Mouse (Mus musculus) yolk sac, embryonic 10.5 days (tissue): ENCODE results near the gene Ocel1.

Experiments used
- DNase-seq: peaks from one replicate; pipeline ENCODE4 v3.0.0-alpha.2; 2017; ENCODE audit warnings: low spot score

Ocel1 gene

DNA sequence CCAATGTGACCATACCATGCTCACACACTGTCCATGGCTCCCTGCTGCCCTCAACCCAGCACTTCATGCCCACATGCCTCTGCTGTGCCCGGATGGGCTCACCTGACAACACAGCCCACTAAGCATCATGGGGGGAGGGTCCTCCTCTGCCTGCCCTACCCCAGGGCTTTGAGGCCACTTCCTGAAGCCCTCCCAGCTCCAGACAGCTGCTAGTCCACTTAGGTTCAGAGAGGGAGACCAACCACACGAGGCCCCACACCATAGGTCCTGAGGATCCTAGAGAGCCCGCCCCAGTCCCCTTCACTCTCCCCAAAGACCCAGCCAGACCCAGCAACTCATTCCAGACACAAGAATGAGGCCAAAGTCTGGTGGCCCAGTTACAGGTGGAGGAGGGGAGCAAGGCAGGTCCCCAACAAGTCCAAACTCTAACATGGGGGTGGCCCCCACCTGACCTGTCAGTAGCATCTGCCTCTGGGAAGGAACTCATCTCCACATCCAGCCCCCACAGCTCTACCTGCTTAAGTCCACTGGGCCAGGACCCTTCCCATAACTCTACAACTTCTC is 8.5 kb downstream of the Ocel1 start:
- no peak for DNase-seq

DNA sequence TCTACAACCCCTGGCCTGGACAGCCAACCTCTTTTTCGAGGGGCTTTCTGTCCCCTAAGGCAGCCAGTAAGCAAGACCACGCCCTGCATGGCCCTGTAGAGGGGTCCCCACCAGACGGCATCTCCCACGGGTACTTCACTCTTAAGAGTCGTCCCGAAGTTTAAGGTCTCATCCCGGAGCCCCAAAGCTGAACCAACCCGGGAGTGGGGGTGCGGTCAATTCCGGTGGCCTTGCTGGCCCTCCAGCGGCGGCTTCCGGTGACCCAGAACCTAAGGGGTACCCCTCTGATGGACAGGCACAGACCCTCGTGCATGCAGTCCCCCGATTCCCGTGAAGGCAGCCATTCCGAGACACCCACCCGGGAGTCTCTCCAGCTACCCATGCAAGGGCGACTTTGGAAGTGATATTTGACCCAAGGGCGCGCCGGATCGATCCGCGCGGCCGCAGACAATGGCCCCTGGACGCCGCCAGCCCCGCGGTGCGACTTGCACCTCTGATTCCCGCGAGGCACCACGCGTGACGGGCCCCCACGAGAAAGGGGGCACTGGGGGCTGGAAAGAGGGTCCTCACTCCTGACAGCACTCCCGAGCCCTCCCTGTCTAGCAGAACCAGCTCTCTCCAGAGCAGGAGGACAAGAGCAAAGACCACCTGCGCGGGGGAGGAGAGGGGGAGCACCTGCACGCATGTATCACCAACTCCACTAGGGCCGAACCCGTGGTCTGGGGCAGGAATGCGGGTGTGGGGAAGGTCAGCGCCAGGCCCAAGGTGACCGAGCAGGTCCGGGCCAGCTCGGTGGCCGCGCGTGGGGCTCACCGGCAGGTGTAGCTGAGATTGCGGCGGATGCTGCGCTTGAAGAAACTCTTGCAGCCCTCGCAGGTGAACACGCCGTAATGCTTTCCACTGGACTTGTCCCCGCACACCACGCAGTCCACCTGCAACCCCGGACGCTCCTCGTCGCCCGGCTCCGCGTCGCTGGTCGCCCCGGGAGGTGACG is 9.4 kb downstream of the Ocel1 start:
- DNase-seq, result peak; percentile 63

DNA sequence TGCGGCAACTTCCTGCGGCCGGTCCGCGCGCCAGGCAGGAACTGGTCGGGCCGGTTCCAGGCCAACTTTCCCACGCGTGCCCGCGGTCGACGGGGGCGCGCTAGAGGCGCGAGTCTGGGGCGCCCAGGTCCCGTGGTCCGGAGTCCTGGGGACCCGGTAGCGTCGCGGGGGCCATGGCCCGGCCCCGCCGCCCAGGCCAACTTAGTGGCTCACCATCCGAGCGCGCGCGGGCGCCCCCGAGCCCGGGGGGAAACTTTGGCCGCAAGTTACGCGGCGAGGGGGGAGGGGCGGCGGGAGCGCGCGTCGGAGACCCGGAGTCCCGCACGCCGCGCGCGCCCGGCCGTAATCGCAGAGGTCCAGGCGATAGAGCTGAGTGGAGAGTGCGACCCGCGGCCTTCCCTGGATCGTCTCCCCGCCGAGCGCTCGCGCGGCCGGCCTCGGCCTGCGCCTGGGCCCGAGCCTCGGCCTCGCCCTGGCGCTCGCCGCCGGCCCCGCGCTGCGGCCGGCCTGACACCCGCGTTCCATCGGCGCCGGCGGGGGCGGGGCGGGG is 10.4 kb downstream of the Ocel1 start, which contains the start of gene Nr2f6:
Gene Nr2f6, minus strand, starts transcription at position 540 of the 550 bp plus-strand sequence.
- DNase-seq, result peak; percentile 83

DNA sequence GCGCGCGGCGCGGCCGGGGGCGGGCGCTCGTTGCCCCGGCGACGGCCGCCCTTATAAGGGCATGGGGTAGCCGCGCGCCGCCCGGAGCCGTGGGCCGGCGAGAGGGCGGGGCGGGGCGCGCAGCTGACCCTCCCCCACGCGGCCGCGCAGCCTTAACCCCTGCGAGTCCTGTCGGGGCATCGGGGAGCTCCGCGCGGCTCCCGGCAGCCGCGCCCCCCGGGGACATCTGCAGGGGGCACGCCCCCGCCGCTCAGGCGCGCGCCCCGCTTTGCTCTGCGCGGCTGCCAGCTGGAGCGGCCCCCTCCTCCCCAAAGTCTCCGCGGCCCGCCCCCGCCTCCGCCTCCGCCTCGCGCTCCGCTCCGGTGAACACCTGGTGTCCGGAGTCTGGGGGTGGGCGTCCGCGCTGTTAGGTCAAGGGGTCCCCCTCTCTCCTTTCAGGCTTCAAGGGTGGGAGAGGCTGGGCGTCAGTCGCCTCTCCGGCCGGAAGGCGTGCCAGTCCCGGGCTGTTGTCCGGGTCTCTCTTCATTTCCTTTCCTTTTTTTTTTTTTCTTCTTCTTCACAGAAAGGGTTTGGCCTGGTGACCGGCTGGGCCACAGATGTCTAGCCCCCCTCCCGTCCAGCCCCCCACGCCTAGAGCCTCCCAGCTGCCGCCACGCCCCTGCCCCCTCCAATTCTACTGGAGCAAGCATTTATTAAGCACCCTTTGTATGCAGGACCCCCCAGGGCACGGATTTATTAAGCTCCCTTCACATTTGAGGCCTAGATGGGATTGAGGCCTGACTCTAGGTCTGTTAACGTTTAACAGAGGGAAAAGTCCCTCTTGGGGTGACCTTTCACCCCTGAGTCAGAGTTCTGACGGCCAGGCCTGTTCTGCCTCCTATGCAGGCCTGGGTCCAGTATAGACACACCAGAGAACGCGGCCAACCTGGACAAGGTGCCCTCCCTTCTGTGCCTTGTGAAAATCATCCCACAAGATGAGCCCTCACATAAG is 11.2 kb downstream of the Ocel1 start:
- peak; percentile 91 for DNase-seq

DNA sequence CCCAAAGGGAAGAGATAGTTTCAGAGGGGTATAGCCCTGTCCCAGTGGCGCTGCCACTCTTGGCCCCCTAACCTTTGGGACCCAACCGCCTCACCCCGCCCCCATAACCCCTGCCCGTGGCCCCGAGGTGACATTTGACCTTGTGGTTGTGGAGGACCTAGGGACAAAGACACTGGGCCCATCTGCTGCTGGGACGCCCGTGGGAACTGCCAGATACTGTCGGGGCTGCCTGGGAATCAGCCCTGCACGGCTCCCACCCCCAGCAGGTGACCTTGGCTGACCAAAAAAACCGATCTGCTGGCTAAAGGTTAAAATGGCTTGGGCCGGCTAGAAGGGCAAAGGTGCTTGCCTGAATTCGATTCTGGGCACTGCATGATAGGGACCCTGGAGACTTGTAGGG is 12.3 kb downstream of the Ocel1 start:
- DNase-seq, result peak; percentile 65

DNA sequence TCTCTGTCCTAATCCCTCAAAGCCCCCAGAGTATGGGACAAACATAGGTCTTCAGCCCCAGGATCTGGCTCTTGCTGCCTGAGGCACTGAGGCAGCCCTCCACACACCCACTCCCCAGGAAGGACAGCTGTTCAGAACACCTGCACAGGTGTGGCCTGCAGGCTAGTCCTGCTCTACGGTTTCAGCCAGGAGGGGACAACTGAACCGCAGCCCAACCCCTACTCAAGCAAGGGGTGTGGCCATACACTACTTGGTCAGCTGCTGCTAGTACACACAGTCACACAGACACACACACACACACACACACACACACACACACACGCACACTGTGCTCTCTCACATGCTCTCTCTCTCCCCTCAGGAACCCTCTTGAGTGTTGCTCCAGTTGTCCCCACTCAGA is 12.8 kb downstream of the Ocel1 start:
- no peak for DNase-seq

DNA sequence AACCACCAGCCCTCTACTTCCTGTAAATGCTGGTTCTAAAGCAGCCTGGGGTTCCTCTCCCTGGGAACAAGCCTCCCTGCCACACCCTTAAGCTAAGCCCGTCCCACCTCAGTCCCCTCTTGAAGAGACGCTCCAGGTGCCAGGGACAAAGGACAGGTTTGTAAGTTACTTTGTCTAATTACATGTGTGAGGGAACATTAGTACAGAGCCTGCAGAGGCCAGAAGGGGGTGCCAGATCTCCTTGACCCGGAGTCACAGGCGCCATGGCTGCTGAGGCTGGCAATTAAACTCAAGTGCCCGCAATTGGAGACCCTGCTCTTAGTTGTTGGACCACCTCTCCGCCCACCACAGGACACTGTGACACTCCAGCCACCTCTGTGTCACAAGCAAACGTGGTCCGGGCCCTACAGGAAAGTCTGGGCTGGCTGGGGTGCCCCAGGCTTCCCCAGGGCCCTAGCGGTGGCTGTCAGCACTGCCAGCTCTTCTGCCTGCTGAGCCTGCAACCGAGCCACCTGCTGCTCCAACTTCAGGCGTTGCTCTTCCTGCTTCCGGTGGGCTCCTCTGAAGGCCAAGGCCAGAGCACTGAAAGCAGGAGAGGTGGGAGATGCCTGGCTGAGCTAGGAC is 14.2 kb downstream of the Ocel1 start:
- no peak for DNase-seq

DNA sequence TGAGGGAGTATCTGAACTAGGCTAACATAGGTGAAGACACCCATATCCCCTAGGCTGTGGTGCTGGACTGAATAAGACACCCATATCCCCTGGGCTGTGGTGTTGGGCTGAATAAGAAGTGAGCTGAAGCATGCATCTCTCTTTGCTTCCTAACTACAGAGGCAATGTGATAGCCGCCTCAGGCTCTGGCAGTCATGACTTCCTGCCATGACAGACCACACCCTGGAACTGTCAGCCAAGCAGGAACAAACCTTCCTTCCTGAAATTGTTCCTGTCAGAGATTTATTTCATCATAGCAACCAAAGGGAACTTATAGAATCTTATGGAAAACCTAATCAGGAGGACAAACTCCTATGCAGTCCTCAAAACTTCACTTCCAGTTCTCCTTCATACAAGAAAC is 17.2 kb downstream of the Ocel1 start:
- no peak for DNase-seq

DNA sequence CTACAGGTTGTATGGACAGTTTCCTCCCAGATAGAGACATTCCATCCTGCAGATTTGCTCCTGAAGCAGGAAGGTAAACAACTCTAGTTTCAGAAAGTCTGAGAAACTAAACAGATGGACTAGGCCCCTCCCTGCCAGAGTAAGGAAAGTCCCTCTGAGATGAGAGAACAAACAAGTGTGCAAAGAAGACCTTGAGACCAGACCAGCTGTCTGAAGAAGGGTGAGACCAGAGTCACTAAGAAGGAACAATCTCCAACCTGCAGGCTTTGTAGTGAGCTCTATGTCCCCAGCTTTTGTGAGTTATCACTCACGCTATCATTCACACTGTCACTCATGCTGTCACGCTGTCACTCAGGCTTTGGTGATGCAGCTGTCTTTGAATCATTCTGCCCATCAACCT is 20.6 kb downstream of the Ocel1 start:
- no peak for DNase-seq

DNA sequence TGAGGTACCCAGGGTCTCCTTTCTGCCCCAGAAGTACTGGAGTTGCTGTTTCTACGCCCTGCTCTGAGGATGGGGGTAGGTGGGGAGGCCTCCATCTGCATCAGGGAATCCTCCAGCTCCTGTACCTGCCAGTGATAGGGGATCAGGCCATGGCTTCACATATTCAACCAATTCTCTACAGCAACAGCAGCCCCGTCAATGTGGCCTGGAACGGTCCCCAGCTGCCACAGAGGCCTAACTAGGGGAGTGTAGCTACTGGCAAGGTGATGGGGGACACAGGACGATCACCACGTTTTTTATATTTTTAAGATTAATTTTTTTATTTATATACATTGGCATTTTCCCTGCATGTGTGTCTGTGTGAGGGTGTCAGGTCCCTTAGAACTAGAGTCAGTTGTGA is 21.3 kb downstream of the Ocel1 start:
- no peak for DNase-seq

DNA sequence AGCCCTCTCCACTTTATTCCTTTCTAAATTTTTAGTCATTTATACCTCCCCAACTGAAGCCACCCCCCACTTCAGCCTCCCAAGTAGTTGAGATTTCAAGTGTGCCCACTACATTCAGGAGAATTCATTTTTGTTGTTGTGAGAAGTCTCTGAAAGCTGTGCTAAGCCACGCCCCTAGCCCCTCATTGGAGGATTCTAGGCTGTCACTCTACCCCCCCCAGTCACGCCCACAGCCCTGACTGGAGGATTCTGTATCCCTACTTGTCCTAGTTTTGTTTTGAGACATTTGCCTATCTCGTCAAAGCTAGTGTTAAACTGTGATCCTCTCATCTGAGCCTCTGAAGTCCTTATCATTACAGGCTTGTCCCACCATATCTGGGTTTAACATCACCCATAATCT is 21.8 kb downstream of the Ocel1 start:
- no peak for DNase-seq

DNA sequence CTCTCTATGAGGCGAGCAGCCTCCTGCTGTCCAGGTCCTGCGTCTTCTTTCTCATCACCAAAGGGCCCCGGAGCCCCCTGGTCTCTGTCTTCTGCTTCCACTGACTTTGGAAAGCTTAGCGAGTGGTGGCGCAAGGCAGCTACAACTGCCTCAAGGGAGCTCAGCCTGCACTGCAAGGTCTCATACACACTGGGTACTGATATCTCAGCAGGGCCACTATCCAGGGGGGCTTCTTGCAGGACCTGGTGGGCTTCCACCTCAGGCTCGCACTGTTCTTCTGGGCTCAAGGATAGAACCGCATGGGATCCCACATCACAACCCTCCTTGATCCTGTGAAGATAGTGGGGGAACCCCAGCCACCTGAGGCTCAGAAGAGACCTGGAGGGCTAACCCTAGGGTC is 23.4 kb downstream of the Ocel1 start:
- no peak for DNase-seq

DNA sequence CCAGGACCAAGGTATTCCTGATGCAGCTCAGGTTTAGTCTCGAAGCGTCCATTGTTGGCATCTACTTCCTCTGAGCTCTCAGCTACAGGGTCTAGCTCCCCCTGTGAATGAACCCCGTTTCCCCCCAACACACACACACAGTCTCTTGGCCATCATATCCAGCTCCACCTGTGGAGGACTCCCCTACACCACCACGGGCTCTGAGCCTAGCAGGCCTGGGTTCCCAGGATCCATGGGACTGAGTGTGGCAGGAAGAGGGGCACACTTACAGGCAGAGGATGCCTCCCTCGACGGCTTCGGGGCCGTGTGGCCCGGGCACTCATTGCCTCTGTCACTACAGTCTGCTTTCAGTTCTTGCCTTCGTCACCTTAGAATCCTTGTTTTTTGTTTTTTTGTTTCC is 24.0 kb downstream of the Ocel1 start:
- DNase-seq, result no peak

DNA sequence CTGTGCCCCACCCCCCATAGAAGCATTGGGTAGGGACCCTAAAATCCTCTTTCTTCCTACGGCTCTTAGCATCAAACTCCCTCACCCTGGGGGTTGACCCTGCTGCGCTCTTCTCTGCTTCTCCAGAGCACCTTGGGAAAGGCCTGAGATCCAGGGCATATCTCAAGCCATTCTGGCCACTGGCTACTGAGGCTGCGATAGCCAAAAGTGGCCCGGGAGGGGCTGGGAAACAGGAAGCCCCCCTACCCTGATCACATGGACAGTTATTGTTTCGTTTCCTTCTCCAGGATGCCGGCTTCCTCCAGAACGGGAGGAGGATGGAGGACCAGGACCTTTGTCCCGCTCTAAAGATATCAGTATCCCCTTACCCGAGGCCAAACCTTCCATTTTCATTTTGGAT is 24.5 kb downstream of the Ocel1 start, which contains the start of gene Ushbp1:
Gene Ushbp1, minus strand, starts transcription at position 174 of the 400 bp plus-strand sequence.
- DNase-seq, result no peak

DNA sequence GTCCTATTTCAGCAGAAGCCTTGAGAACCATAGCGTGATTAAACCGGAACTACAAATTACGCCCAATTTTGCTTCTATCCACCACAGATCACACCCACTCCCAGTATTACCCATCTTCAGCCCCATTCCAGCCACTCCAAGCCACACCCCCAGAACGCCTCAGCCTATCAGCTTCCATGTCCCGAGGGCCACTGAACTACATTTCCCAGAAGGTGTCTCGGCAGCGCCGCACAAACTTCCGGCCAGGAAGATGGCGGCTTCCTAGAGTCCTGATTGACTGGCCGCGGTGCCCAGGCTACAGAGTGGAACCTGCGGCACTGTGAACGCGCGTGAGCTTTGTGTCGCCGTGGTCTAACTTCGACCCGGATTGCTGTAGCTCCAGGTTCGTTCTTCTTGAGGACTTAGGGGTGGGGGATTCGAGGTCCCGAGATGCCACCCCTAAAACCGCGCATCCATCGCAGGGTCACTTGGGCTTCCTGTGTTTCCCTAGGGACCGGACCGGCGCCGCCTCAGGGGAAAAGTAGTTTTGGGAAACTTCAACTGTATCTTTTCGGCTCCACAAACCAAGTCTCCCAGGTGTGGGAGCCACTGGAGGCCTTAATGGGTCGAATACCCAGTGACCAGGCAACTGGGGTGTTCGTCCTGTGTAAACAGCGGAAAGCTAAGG is 25.7 kb downstream of the Ocel1 start, which contains the start of gene Babam1:
Gene Babam1, plus strand, starts transcription at position 223 of the 667 bp plus-strand sequence.
- peak; percentile 94 for DNase-seq

DNA sequence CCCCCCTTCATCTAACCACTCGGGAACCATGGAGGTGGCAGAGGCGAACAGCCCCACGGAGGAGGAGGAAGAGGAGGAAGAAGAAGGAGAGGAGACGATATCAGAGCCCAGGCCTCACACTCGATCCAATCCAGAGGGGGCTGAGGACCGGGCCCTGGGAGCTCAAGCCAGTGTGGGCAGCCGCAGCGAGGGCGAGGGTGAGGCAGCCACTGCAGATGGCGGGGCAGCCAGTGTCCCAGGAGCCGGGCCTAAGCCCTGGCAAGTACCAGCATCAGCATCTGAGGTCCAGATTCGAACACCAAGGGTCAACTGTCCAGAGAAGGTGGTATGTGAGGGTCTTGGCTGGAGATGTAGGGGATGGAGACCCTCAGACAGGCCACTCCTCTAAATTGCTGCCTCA is 26.6 kb downstream of the Ocel1 start:
- DNase-seq, result no peak

DNA sequence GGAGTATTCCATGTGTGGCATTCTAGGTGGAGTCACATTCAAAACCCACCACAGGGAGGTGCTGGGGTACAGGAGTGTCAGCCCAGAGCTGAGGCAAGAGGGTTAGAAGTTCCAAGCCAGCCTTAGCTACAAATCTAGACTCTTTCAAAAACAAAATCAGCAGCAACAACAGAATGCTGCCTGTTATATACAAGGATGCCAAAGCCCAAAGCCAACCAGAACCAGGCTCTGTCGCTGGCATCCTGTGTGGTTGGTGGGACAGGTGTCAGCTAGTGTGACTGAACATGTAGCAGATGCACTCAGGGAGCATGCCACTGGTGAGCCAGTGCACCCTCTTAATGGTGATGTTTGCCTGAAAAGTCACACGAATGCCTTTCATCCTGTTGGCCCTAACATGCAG is 29.7 kb downstream of the Ocel1 start:
- DNase-seq, result no peak

DNA sequence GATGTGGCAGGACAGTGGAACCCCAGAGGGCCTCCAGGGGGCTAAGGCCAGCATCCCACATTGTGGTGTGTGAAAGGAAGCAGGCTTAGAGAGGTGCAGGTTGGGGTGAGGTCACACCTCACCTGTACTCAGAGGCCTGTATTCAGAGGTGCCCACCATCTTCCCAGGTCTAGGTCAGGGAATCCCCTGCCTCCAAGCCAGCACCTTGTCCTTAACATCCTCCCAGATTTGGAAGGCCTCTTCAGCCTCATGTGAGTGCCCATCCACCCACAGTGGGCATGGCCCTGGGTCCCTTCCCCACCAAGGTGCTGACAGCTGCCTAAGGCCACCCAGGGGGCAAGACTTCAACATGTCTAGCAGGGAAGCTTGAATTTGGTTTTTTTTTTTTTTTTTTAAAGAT is 30.4 kb downstream of the Ocel1 start:
- DNase-seq, result no peak

DNA sequence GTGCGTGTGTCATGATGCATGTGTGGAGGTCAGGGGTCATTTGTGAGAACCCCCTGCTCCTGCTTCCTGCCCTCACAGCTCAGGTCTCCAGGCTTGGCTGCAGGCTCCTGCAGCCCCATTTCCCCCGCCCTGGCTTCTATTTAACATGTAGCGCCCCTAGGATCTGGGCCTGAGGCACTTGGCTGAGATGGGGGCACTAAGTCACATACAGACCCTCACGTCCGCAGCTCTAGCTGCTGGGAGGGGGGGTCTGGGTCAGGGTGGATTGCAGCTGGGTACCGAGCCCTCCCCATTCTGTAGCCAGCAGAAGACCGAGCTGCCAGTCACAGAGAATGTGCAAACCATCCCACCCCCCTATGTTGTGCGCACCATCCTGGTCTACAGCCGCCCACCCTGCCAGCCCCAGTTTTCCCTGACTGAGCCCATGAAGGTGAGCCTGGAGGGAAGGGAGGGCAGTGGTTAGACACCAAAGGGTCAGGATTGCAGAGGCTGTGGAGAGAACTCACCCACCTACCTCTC is 31.4 kb downstream of the Ocel1 start:
- no peak for DNase-seq

DNA sequence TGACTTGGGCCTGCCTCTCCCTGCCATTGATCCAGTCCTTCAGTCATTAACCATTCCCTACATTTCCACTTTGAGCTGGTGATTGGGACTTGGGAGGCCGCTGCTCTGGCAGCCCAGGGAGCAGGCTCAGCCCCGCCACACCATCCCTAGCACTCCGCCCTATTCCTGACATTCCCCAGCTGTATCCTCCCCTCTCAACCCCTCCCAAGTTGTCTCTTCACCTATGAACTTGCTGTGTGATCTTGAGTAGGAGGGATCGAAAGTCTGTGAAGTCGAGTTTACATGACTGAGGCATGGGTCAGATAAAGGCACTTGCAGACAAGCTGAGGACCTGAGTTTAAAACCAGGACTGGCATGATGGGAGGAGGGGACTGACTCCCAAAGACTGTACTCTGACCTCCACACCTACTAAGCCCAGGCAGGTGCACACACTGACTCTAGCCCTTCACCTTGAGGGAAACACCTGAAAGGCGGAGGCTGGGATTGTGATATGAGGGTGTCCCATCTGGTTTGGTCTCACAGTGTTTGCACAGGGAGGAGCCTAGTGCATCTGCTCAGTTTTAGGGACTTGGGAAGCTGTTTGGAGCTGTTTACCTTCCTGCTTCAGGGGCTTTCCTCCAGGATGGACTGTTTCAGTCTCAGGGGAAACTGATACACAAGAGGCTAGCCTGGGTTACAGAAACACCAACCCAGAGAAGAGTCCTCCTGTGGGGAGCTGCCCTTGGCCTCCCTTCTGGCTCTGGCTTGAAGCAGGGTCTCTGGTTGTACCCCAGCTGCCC is 32.2 kb downstream of the Ocel1 start:
- no peak for DNase-seq
